Mouse (Mus musculus) forebrain, embryonic 13.5 days (tissue): ENCODE results near the gene Nfatc3. TPM values are rescaled to one million over a fixed set of nuclear protein-coding genes. Genes with fewer than 3 reads are reported as not detected.

Experiments used
- polyA plus RNA-seq: library from polyadenylated mRNA; unstranded; fragments of >200 nt; fragmentation: Nextera tagmentation; extraction: Ambion mirVana; gene quantifications from 2 replicates; pipeline ENCODE4 v1.2.1, GENCODE M21; 2015

The Nfatc3 gene
- polyA plus RNA-seq, 1 experiment from 2014 or later, result 5.2 TPM

Other genes with a start within 250 kb of the Nfatc3 start
- 14.2 and 14.7 TPM in 2 replicates for gene Ranbp10, start 231.5 kb upstream of the Nfatc3 start, polyA plus RNA-seq
- gene Tsnaxip1, start 231.1 kb upstream of the Nfatc3 start, polyA plus RNA-seq, result 0.43 and 1.00 TPM in 2 replicates
- 68.8 and 71.4 TPM in 2 replicates for gene Cenpt, start 205.6 kb upstream of the Nfatc3 start, polyA plus RNA-seq
- gene Thap11, start 203.7 kb upstream of the Nfatc3 start, polyA plus RNA-seq, result 65.9 and 68.3 TPM in 2 replicates
- gene Nutf2, start 198.3 kb upstream of the Nfatc3 start, polyA plus RNA-seq, result 254 and 295 TPM in 2 replicates
- gene Edc4, start 178.0 kb upstream of the Nfatc3 start, polyA plus RNA-seq, result 46.4 and 56.9 TPM in 2 replicates
- gene Nrn1l, start 165.3 kb upstream of the Nfatc3 start, polyA plus RNA-seq, result 0.50 and 0.84 TPM in 2 replicates
- gene Pskh1, start 158.4 kb upstream of the Nfatc3 start, polyA plus RNA-seq, result 12.8 and 14.4 TPM in 2 replicates
- gene Ctrl, start 125.0 kb upstream of the Nfatc3 start, polyA plus RNA-seq, result 1.9 TPM in 2 replicates
- gene Psmb10, start 120.4 kb upstream of the Nfatc3 start, polyA plus RNA-seq, result 29.0 and 29.1 TPM in 2 replicates
- 0.61 and 0.69 TPM in 2 replicates for gene Lcat, start 115.5 kb upstream of the Nfatc3 start, polyA plus RNA-seq
- gene Slc12a4, start 92.7 kb upstream of the Nfatc3 start, polyA plus RNA-seq, result 6.3 and 7.1 TPM in 2 replicates
- not detected in 2 replicates for gene Dpep3, start 79.4 kb upstream of the Nfatc3 start, polyA plus RNA-seq
- 19.0 and 20.6 TPM in 2 replicates for gene Dus2, start 67.5 kb upstream of the Nfatc3 start, polyA plus RNA-seq
- gene Dpep2nb, start 52.9 kb upstream of the Nfatc3 start, polyA plus RNA-seq, result not detected in 2 replicates
- gene Ddx28, start 47.0 kb upstream of the Nfatc3 start, polyA plus RNA-seq, result 19.7 and 20.1 TPM in 2 replicates
- gene Esrp2, start 78.1 kb downstream of the Nfatc3 start, polyA plus RNA-seq, result 0.16 and 0.23 TPM in 2 replicates
- gene Pla2g15, start 91.6 kb downstream of the Nfatc3 start, polyA plus RNA-seq, result 12.9 and 14.3 TPM in 2 replicates
- gene Slc7a6, start 110.0 kb downstream of the Nfatc3 start, polyA plus RNA-seq, result 77.2 and 77.9 TPM in 2 replicates
- 37.8 and 39.5 TPM in 2 replicates for gene Slc7a6os, start 152.1 kb downstream of the Nfatc3 start, polyA plus RNA-seq
- gene Prmt7, start 152.1 kb downstream of the Nfatc3 start, polyA plus RNA-seq, result 50.4 and 57.8 TPM in 2 replicates